Mouse (Mus musculus): ENCODE results near the gene Acsl6. TPM values are rescaled to one million over a fixed set of nuclear protein-coding genes. Genes with fewer than 3 reads are reported as not detected.
"Not testable (repeated sequence)": the region's sequence is repeated elsewhere in the genome, so short reads cannot be mapped to it uniquely, and the experiment has no call there.

The Acsl6 gene
- polyA plus RNA-seq, 1 experiment from 2014 or later = 24.6 TPM

GRCm38 (mm10) chr11:54354595-54355563 is 51.3 kb downstream of the Acsl6 start:
- 56% methylated on average over 15 of the region's 15 CpGs for WGBS
- no peak overlapping the region for H3K27ac ChIP-seq

GRCm38 (mm10) chr11:54355564-54355955 is 52.0 kb downstream of the Acsl6 start:
- Histone ChIP-seq H3K27ac (no peak overlapping the region), H3K27me3 (no peaks in the 10 kb centered on the region), H3K36me3 (replicated peaks) (peaks cover 6% of the 10 kb centered on the region; the same call in 1 of the 2 replicates), H3K9me3 (no peaks in the 10 kb centered on the region), H3K4me3 (replicated peaks) (no peak overlapping the region), H3K9ac (no peak overlapping the region), H3K4me2 (no peak overlapping the region), H3K4me1 (peaks cover 17% of the 10 kb centered on the region)
- 79% methylated on average over 7 of the region's 7 CpGs for WGBS
- no peak for ATAC-seq (ENCODE audit: low FRiP score)

More at GRCm38 (mm10) chr11:54354595-54355563, 51.3 kb downstream of the Acsl6 start:
- H3K4me2 ChIP-seq = no peak overlapping the region
- H3K4me1 ChIP-seq = peaks cover 17% of the 10 kb centered on the region
- H3K27me3 ChIP-seq = no peaks in the 10 kb centered on the region
- H3K4me3 ChIP-seq (replicated peaks) = no peak overlapping the region
- H3K9me3 ChIP-seq = no peaks in the 10 kb centered on the region
- H3K36me3 ChIP-seq (replicated peaks) = peaks cover 8% of the 10 kb centered on the region; the same call in 1 of the 2 replicates
- peak; percentile 76 for ATAC-seq (ENCODE audit: low FRiP score)
- no peak overlapping the region for H3K9ac ChIP-seq

- 67% methylated on average over 4 of the region's 4 CpGs for WGBS
- H3K4me1 ChIP-seq = peaks cover 17% of the 10 kb centered on the region
- H3K4me2 ChIP-seq = no peak overlapping the region
- ATAC-seq (ENCODE audit: low FRiP score) = no peak
- H3K4me3 ChIP-seq (replicated peaks) = no peak overlapping the region
- no peaks in the 10 kb centered on the region for H3K27me3 ChIP-seq
- H3K27ac ChIP-seq = no peak overlapping the region
- no peaks in the 10 kb centered on the region for H3K9me3 ChIP-seq
- no peak overlapping the region for H3K9ac ChIP-seq
- H3K36me3 ChIP-seq (replicated peaks) = peaks cover 8% of the 10 kb centered on the region; the same call in 1 of the 2 replicates
These were observed 53.1 kb downstream of the Acsl6 start for GRCm38 (mm10) chr11:54356676-54357075.

GRCm38 (mm10) chr11:54372553-54372952 is 69.0 kb downstream of the Acsl6 start:
- no peak overlapping the region for H3K9ac ChIP-seq
- H3K27me3 ChIP-seq = no peaks in the 10 kb centered on the region
- H3K36me3 ChIP-seq (replicated peaks) = no peaks in the 10 kb centered on the region
- no peaks in the 10 kb centered on the region for H3K9me3 ChIP-seq
- no peak for ATAC-seq (ENCODE audit: low FRiP score)
- H3K4me1 ChIP-seq = no peaks in the 10 kb centered on the region
- no peak overlapping the region for H3K27ac ChIP-seq
- H3K4me2 ChIP-seq = no peak overlapping the region
- H3K4me3 ChIP-seq (replicated peaks) = no peak overlapping the region

GRCm38 (mm10) chr11:54390386-54390785 is 86.8 kb downstream of the Acsl6 start:
- 81% methylated on average over 8 of the region's 8 CpGs for WGBS
- Histone ChIP-seq H3K27me3 (no peaks in the 10 kb centered on the region), H3K27ac (no peak overlapping the region), H3K9me3 (no peaks in the 10 kb centered on the region), H3K36me3 (replicated peaks) (no peaks in the 10 kb centered on the region), H3K4me1 (no peaks in the 10 kb centered on the region), H3K9ac (no peak overlapping the region), H3K4me3 (replicated peaks) (no peak overlapping the region), H3K4me2 (no peak overlapping the region)
- ATAC-seq (ENCODE audit: low FRiP score) = no peak

GRCm38 (mm10) chr11:54391326-54391725 is 87.7 kb downstream of the Acsl6 start:
- H3K4me1 ChIP-seq = no peaks in the 10 kb centered on the region
- H3K36me3 ChIP-seq (replicated peaks) = no peaks in the 10 kb centered on the region
- H3K9me3 ChIP-seq = no peaks in the 10 kb centered on the region
- no peak for ATAC-seq (ENCODE audit: low FRiP score)
- no peak overlapping the region for H3K9ac ChIP-seq
- no peak overlapping the region for H3K4me3 ChIP-seq (replicated peaks)
- no peaks in the 10 kb centered on the region for H3K27me3 ChIP-seq
- 85% methylated on average over 4 of the region's 4 CpGs for WGBS
- H3K27ac ChIP-seq = no peak overlapping the region
- H3K4me2 ChIP-seq = no peak overlapping the region

- Histone ChIP-seq H3K9ac (no peak overlapping the region), H3K4me3 (replicated peaks) (no peak overlapping the region), H3K36me3 (replicated peaks) (no peaks in the 10 kb centered on the region), H3K27me3 (no peaks in the 10 kb centered on the region), H3K4me2 (no peak overlapping the region), H3K9me3 (no peaks in the 10 kb centered on the region), H3K27ac (no peak overlapping the region), H3K4me1 (no peaks in the 10 kb centered on the region)
- ATAC-seq (ENCODE audit: low FRiP score) = no peak
- WGBS = 90% methylated on average over 1 of the region's 1 CpGs
These were observed 93.1 kb downstream of the Acsl6 start for GRCm38 (mm10) chr11:54396686-54397085.

GRCm38 (mm10) chr11:54398058-54398457 is 94.5 kb downstream of the Acsl6 start:
- 85% methylated on average over 4 of the region's 4 CpGs for WGBS
- H3K27ac ChIP-seq = no peak overlapping the region
- no peak overlapping the region for H3K4me2 ChIP-seq
- H3K9me3 ChIP-seq = no peaks in the 10 kb centered on the region
- ATAC-seq (ENCODE audit: low FRiP score) = no peak
- H3K9ac ChIP-seq = no peak overlapping the region
- H3K27me3 ChIP-seq = no peaks in the 10 kb centered on the region
- H3K4me1 ChIP-seq = no peaks in the 10 kb centered on the region
- no peaks in the 10 kb centered on the region for H3K36me3 ChIP-seq (replicated peaks)
- no peak overlapping the region for H3K4me3 ChIP-seq (replicated peaks)

GRCm38 (mm10) chr11:54400803-54401202 is 97.2 kb downstream of the Acsl6 start:
- not testable (repeated sequence) for H3K4me2 ChIP-seq; H3K27me3 ChIP-seq; H3K4me3 ChIP-seq (replicated peaks); H3K27ac ChIP-seq; H3K9ac ChIP-seq; H3K36me3 ChIP-seq (replicated peaks); ATAC-seq (ENCODE audit: low FRiP score); H3K9me3 ChIP-seq; H3K4me1 ChIP-seq
- WGBS = 95% methylated on average over 20 of the region's 20 CpGs

GRCm38 (mm10) chr11:54404885-54405284 is 101.3 kb downstream of the Acsl6 start:
- Histone ChIP-seq H3K4me1 (no peaks in the 10 kb centered on the region), H3K27ac (no peak overlapping the region), H3K27me3 (no peaks in the 10 kb centered on the region), H3K9me3 (no peaks in the 10 kb centered on the region), H3K9ac (no peak overlapping the region), H3K4me2 (no peak overlapping the region), H3K4me3 (replicated peaks) (no peak overlapping the region), H3K36me3 (replicated peaks) (no peaks in the 10 kb centered on the region)
- WGBS = 83% methylated on average over 4 of the region's 4 CpGs
- no peak for ATAC-seq (ENCODE audit: low FRiP score)

- Histone ChIP-seq H3K4me3 (replicated peaks) (no peak overlapping the region), H3K9ac (no peak overlapping the region), H3K4me1 (no peaks in the 10 kb centered on the region), H3K27ac (no peak overlapping the region), H3K36me3 (replicated peaks) (no peaks in the 10 kb centered on the region), H3K27me3 (no peaks in the 10 kb centered on the region), H3K4me2 (no peak overlapping the region), H3K9me3 (no peaks in the 10 kb centered on the region)
- WGBS = 87% methylated on average over 4 of the region's 4 CpGs
- ATAC-seq (ENCODE audit: low FRiP score) = no peak
These were observed 103.4 kb downstream of the Acsl6 start for GRCm38 (mm10) chr11:54406930-54407546.

GRCm38 (mm10) chr11:54410612-54411011 is 107.0 kb downstream of the Acsl6 start:
- ATAC-seq (ENCODE audit: low FRiP score) = no peak
- no peak overlapping the region for H3K9ac ChIP-seq
- H3K4me3 ChIP-seq (replicated peaks) = no peak overlapping the region
- H3K27ac ChIP-seq = no peak overlapping the region
- no peaks in the 10 kb centered on the region for H3K27me3 ChIP-seq
- no peaks in the 10 kb centered on the region for H3K36me3 ChIP-seq (replicated peaks)
- H3K4me2 ChIP-seq = no peak overlapping the region
- no peaks in the 10 kb centered on the region for H3K9me3 ChIP-seq
- no peaks in the 10 kb centered on the region; the same call in 1 of the 2 replicates for H3K4me1 ChIP-seq

Measured in forebrain, embryonic 12.5 days (tissue).